Mouse (Mus musculus): Measurements from ENCODE around the gene Arl4d. TPM values are rescaled to one million over a fixed set of nuclear protein-coding genes. Genes with fewer than 3 reads are reported as not detected.

Arl4d gene
- polyA plus RNA-seq, 1 experiment from 2014 or later: 9.4 TPM

- 44% methylated on average over 14 of the region's 14 CpGs for WGBS (ENCODE audit: insufficient replicate concordance)
Measured at GRCm38 (mm10) chr11:101667871-101668532, 2.7 kb downstream of the Arl4d start.

GRCm38 (mm10) chr11:101668546-101669261 lies 3.4 kb downstream of the Arl4d start:
- no peaks in the 10 kb centered on the region for H3K27me3 ChIP-seq (ENCODE audit: control insufficient read depth, insufficient read depth, low read length)
- H3K9me3 ChIP-seq (replicated peaks; ENCODE audit: control insufficient read depth, low read length): no peaks in the 10 kb centered on the region
- peak overlapping the region; percentile 60 for H3K9ac ChIP-seq (ENCODE audit: low read depth, low read length)
- no peaks in the 10 kb centered on the region for H3K36me3 ChIP-seq (ENCODE audit: control insufficient read depth, insufficient read depth, low read length)
- WGBS (ENCODE audit: insufficient replicate concordance): 13% methylated on average over 13 of the region's 13 CpGs
- ATAC-seq (replicated peaks; ENCODE audit: insufficient number of reproducible peaks, low FRiP score, low TSS enrichment): no peak; the same call in 1 of the 2 replicates
- H3K4me2 ChIP-seq: peak overlapping the region; percentile 93
- H3K27ac ChIP-seq (ENCODE audit: low read depth, low read length): peak overlapping the region; percentile 50
- peaks cover 44% of the 10 kb centered on the region for H3K4me1 ChIP-seq (ENCODE audit: control insufficient read depth, insufficient read depth, low read length)
- H3K4me3 ChIP-seq (ENCODE audit: low read depth, low read length): no peak overlapping the region

More at GRCm38 (mm10) chr11:101667871-101668532, 2.7 kb downstream of the Arl4d start:
- no peaks in the 10 kb centered on the region for H3K27me3 ChIP-seq (ENCODE audit: control insufficient read depth, insufficient read depth, low read length)
- H3K27ac ChIP-seq (ENCODE audit: low read depth, low read length): peak overlapping the region; percentile 50
- peak overlapping the region; percentile 93 for H3K4me2 ChIP-seq
- peak overlapping the region; percentile 60 for H3K9ac ChIP-seq (ENCODE audit: low read depth, low read length)
- no peaks in the 10 kb centered on the region for H3K36me3 ChIP-seq (ENCODE audit: control insufficient read depth, insufficient read depth, low read length)
- no peaks in the 10 kb centered on the region for H3K9me3 ChIP-seq (replicated peaks; ENCODE audit: control insufficient read depth, low read length)
- no peak for ATAC-seq (replicated peaks; ENCODE audit: insufficient number of reproducible peaks, low FRiP score, low TSS enrichment)
- peaks cover 44% of the 10 kb centered on the region for H3K4me1 ChIP-seq (ENCODE audit: control insufficient read depth, insufficient read depth, low read length)
- no peak overlapping the region for H3K4me3 ChIP-seq (ENCODE audit: low read depth, low read length)

- Histone ChIP-seq H3K4me3 (ENCODE audit: low read depth, low read length) (no peak overlapping the region), H3K9me3 (replicated peaks; ENCODE audit: control insufficient read depth, low read length) (no peaks in the 10 kb centered on the region), H3K27ac (ENCODE audit: low read depth, low read length) (0 out of 2 replicates have a peak overlapping the region, but pooled peaks have one; percentile 6), H3K9ac (ENCODE audit: low read depth, low read length) (no peak overlapping the region), H3K4me2 (no peak overlapping the region), H3K4me1 (ENCODE audit: control insufficient read depth, insufficient read depth, low read length) (peaks cover 44% of the 10 kb centered on the region), H3K27me3 (ENCODE audit: control insufficient read depth, insufficient read depth, low read length) (no peaks in the 10 kb centered on the region), H3K36me3 (ENCODE audit: control insufficient read depth, insufficient read depth, low read length) (no peaks in the 10 kb centered on the region)
- WGBS (ENCODE audit: insufficient replicate concordance): 28% methylated on average over 1 of the region's 1 CpGs
- no peak for ATAC-seq (replicated peaks; ENCODE audit: insufficient number of reproducible peaks, low FRiP score, low TSS enrichment)
Measured at GRCm38 (mm10) chr11:101670334-101670733, 5.0 kb downstream of the Arl4d start.

GRCm38 (mm10) chr11:101671255-101671654 lies 5.9 kb downstream of the Arl4d start:
- WGBS (ENCODE audit: insufficient replicate concordance): 61% methylated on average over 4 of the region's 4 CpGs
- H3K9me3 ChIP-seq (replicated peaks; ENCODE audit: control insufficient read depth, low read length): no peaks in the 10 kb centered on the region
- H3K9ac ChIP-seq (ENCODE audit: low read depth, low read length): no peak overlapping the region
- no peak overlapping the region for H3K27ac ChIP-seq (ENCODE audit: low read depth, low read length)
- no peak for ATAC-seq (replicated peaks; ENCODE audit: insufficient number of reproducible peaks, low FRiP score, low TSS enrichment)
- no peak overlapping the region for H3K4me3 ChIP-seq (ENCODE audit: low read depth, low read length)
- H3K36me3 ChIP-seq (ENCODE audit: control insufficient read depth, insufficient read depth, low read length): no peaks in the 10 kb centered on the region
- H3K4me2 ChIP-seq: no peak overlapping the region
- H3K27me3 ChIP-seq (ENCODE audit: control insufficient read depth, insufficient read depth, low read length): no peaks in the 10 kb centered on the region
- peaks cover 44% of the 10 kb centered on the region for H3K4me1 ChIP-seq (ENCODE audit: control insufficient read depth, insufficient read depth, low read length)

- Histone ChIP-seq H3K27me3 (ENCODE audit: control insufficient read depth, insufficient read depth, low read length) (no peaks in the 10 kb centered on the region), H3K36me3 (ENCODE audit: control insufficient read depth, insufficient read depth, low read length) (no peaks in the 10 kb centered on the region), H3K9me3 (replicated peaks; ENCODE audit: control insufficient read depth, low read length) (no peaks in the 10 kb centered on the region), H3K4me3 (ENCODE audit: low read depth, low read length) (no peak overlapping the region), H3K27ac (ENCODE audit: low read depth, low read length) (peak overlapping the region; percentile 79), H3K9ac (ENCODE audit: low read depth, low read length) (peak overlapping the region; percentile 56), H3K4me2 (peak overlapping the region; percentile 54), H3K4me1 (ENCODE audit: control insufficient read depth, insufficient read depth, low read length) (peaks cover 30% of the 10 kb centered on the region)
- peak; percentile 70 for ATAC-seq (replicated peaks; ENCODE audit: insufficient number of reproducible peaks, low FRiP score, low TSS enrichment)
- 11% methylated on average over 16 of the region's 16 CpGs for WGBS (ENCODE audit: insufficient replicate concordance)
Measured at GRCm38 (mm10) chr11:101673010-101673642, 7.8 kb downstream of the Arl4d start.

- 0 out of 2 replicates have a peak overlapping the region, but pooled peaks have one; percentile 79 for H3K27ac ChIP-seq (ENCODE audit: low read depth, low read length)
- 84% methylated on average over 5 of the region's 5 CpGs for WGBS (ENCODE audit: insufficient replicate concordance)
- H3K36me3 ChIP-seq (ENCODE audit: control insufficient read depth, insufficient read depth, low read length): no peaks in the 10 kb centered on the region
- H3K4me2 ChIP-seq: no peak overlapping the region
- no peaks in the 10 kb centered on the region for H3K27me3 ChIP-seq (ENCODE audit: control insufficient read depth, insufficient read depth, low read length)
- peaks cover 20% of the 10 kb centered on the region for H3K4me1 ChIP-seq (ENCODE audit: control insufficient read depth, insufficient read depth, low read length)
- H3K9me3 ChIP-seq (replicated peaks; ENCODE audit: control insufficient read depth, low read length): no peaks in the 10 kb centered on the region
- ATAC-seq (replicated peaks; ENCODE audit: insufficient number of reproducible peaks, low FRiP score, low TSS enrichment): no peak
- no peak overlapping the region for H3K4me3 ChIP-seq (ENCODE audit: low read depth, low read length)
- H3K9ac ChIP-seq (ENCODE audit: low read depth, low read length): no peak overlapping the region
Measured at GRCm38 (mm10) chr11:101674106-101674505, 8.8 kb downstream of the Arl4d start.

GRCm38 (mm10) chr11:101675349-101675748 lies 10.0 kb downstream of the Arl4d start:
- Histone ChIP-seq H3K27ac (ENCODE audit: low read depth, low read length) (no peak overlapping the region), H3K9ac (ENCODE audit: low read depth, low read length) (no peak overlapping the region), H3K27me3 (ENCODE audit: control insufficient read depth, insufficient read depth, low read length) (no peaks in the 10 kb centered on the region), H3K36me3 (ENCODE audit: control insufficient read depth, insufficient read depth, low read length) (no peaks in the 10 kb centered on the region), H3K4me3 (ENCODE audit: low read depth, low read length) (no peak overlapping the region), H3K4me1 (ENCODE audit: control insufficient read depth, insufficient read depth, low read length) (peaks cover 13% of the 10 kb centered on the region), H3K4me2 (no peak overlapping the region), H3K9me3 (replicated peaks; ENCODE audit: control insufficient read depth, low read length) (no peaks in the 10 kb centered on the region)
- 87% methylated on average over 4 of the region's 4 CpGs for WGBS (ENCODE audit: insufficient replicate concordance)
- no peak for ATAC-seq (replicated peaks; ENCODE audit: insufficient number of reproducible peaks, low FRiP score, low TSS enrichment)

GRCm38 (mm10) chr11:101677655-101678054 lies 12.3 kb downstream of the Arl4d start:
- Histone ChIP-seq H3K36me3 (ENCODE audit: control insufficient read depth, insufficient read depth, low read length) (no peaks in the 10 kb centered on the region), H3K27me3 (ENCODE audit: control insufficient read depth, insufficient read depth, low read length) (no peaks in the 10 kb centered on the region)

More at GRCm38 (mm10) chr11:101677655-101678054, 12.3 kb downstream of the Arl4d start:
- no peak overlapping the region for H3K4me2 ChIP-seq
- ATAC-seq (replicated peaks; ENCODE audit: insufficient number of reproducible peaks, low FRiP score, low TSS enrichment): no peak
- no peak overlapping the region for H3K9ac ChIP-seq (ENCODE audit: low read depth, low read length)
- H3K27ac ChIP-seq (ENCODE audit: low read depth, low read length): 0 out of 2 replicates have a peak overlapping the region, but pooled peaks have one; percentile 2
- H3K9me3 ChIP-seq (replicated peaks; ENCODE audit: control insufficient read depth, low read length): no peaks in the 10 kb centered on the region
- 64% methylated on average over 12 of the region's 12 CpGs for WGBS (ENCODE audit: insufficient replicate concordance)
- no peak overlapping the region for H3K4me3 ChIP-seq (ENCODE audit: low read depth, low read length)
- peaks cover 17% of the 10 kb centered on the region for H3K4me1 ChIP-seq (ENCODE audit: control insufficient read depth, insufficient read depth, low read length)

All from heart, embryonic 11.5 days (tissue).